Mouse (Mus musculus): ENCODE data around the gene Otud7b.

DNA sequence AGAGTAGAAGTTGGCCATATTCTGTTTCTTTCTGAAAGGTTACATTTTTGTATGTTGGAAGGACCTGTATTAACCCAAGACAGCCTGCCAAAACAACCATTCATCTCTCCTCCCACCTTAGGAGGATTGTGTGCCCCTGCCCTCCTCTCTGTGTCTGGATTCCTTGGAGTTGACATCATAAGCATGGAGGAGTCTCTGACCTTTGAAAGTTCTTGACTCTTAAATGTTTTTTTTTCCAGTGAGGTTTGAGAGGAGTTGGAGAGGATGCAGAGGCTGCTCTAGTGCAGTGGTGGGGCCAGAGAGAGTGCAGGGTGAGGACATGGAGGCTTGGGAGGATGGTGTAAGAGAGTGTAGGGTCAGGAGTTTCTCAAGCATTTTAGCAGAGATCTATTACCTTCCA, 23.8 kb downstream of the Otud7b start:
- no peak for TF ChIP-seq CTCF (IDR thresholded peaks at IDR 0.05; ENCODE audit: low read depth)
- TF ChIP-seq EP300 (IDR thresholded peaks at IDR 0.05; ENCODE audit: low read depth) = no peak
